Mouse (Mus musculus): ENCODE data around the gene Itga9. TPM values are rescaled to one million over a fixed set of nuclear protein-coding genes. Genes with fewer than 3 reads are reported as not detected.

The Itga9 gene
- polyA plus RNA-seq, 2 experiments = 1.4 to 2.8 TPM

DNA sequence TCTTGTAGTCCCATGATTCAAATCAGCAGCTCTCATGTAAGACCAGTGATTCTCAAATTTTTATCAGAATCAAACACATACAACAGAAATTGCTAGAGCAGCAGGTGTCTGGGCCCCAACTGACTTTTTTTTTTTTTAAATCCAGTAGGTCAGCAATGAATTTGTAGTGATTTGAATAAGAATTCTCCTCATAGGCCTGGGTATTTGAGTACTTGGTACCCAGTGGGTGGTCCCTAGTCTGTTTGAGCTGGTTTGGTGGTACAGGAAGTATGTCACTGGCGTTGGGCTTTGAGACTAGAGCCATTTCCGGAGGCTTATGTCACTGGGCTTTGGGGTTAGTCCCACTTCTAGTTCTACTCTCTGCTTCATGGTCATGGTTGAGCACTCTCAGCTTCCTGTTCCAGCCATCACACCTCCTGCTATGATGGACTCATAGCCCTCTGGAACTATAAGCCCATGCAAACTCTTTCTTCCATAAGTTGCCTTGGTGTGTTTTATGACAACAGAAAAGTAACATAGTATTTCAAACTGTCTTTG lies 116.4 kb downstream of the Itga9 start:
- Histone ChIP-seq H3K4me2 (ENCODE audit: low read depth) (no peak overlapping the region), H3K9ac (replicated peaks) (no peak overlapping the region), H3K4me3 (ENCODE audit: insufficient read depth in 1 of 2, low read depth in 2 of 2, low read length in 2 of 2) (no peak overlapping the region), H3K36me3 (replicated peaks; ENCODE audit: control insufficient read depth, insufficient read depth, low read depth) (no peaks in the 10 kb centered on the region), H3K27ac (no peak overlapping the region), H3K27me3 (ENCODE audit: control insufficient read depth, insufficient read depth, low read length) (no peaks in the 10 kb centered on the region), H3K9me3 (ENCODE audit: control insufficient read depth, low read length) (no peaks in the 10 kb centered on the region), H3K4me1 (replicated peaks; ENCODE audit: control insufficient read depth in 2 of 2, insufficient read depth in 2 of 2, low read length in 1 of 2) (no peaks in the 10 kb centered on the region)
- TF ChIP-seq CTCF (IDR thresholded peaks at IDR 0.05; ENCODE audit: low read depth) = no peak
- WGBS (ENCODE audit: insufficient replicate concordance) = 57% methylated on average over 2 of the region's 2 CpGs
- DNase-seq (ENCODE audit: low read depth in 3 of 3, low spot score in 3 of 3) (no peak), ATAC-seq (ENCODE audit: insufficient read depth) (no peak)

DNA sequence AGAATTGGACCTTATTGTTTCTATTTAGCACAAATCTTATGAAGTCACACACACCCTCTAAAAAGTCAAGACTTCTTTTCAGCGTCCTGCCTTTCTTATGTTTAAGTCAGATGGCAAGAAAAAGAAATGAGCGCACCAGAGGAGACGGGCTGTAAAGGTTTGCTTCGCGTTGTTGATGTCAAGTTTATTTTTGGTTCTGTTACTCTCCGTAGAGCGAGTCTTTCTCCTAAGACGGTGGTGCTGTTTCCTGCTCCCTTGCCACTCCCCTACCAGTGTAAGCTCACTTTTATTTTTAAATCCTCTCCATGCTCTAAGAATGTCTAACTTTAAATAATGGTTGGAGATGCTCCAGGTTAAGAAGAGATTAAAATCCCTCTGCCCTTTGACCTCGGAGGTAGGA lies 118.6 kb downstream of the Itga9 start:
- DNase-seq (ENCODE audit: low read depth in 3 of 3, low spot score in 3 of 3) = no peak
- no peaks in the 10 kb centered on the region for H3K9me3 ChIP-seq (ENCODE audit: control insufficient read depth, low read length)
- no peak for ATAC-seq (ENCODE audit: insufficient read depth)
- H3K9ac ChIP-seq (replicated peaks) = no peak overlapping the region
- no peak overlapping the region for H3K4me2 ChIP-seq (ENCODE audit: low read depth)
- no peaks in the 10 kb centered on the region for H3K4me1 ChIP-seq (replicated peaks; ENCODE audit: control insufficient read depth in 2 of 2, insufficient read depth in 2 of 2, low read length in 1 of 2)
- H3K27ac ChIP-seq = no peak overlapping the region
- H3K27me3 ChIP-seq (ENCODE audit: control insufficient read depth, insufficient read depth, low read length) = no peaks in the 10 kb centered on the region
- H3K36me3 ChIP-seq (replicated peaks; ENCODE audit: control insufficient read depth, insufficient read depth, low read depth) = no peaks in the 10 kb centered on the region
- TF ChIP-seq CTCF (IDR thresholded peaks at IDR 0.05; ENCODE audit: low read depth) = no peak
- TF ChIP-seq EP300 (IDR thresholded peaks at IDR 0.05; ENCODE audit: low read depth) = no peak
- H3K4me3 ChIP-seq (ENCODE audit: insufficient read depth in 1 of 2, low read depth in 2 of 2, low read length in 2 of 2) = no peak overlapping the region
- 47% methylated on average over 9 of the region's 9 CpGs for WGBS (ENCODE audit: insufficient replicate concordance)

DNA sequence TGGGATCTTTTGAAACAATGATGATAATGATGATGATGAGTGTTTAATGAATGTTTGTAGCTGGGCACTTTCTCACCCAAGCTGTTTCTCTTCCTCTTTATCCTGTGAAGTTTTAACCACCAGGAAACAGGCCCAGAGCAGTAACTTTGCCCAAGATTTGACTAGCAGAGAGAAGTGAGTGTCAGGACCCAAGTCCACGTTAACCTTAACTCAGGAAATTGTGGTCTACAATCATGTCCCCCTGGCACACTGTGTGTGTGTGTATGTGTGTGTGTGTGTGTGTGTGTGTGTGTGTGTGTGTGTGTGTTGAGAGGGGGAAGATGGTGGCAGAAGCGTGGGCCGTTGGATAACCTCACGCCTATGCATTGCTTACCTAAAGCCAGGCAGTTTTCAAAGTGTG lies 120.1 kb downstream of the Itga9 start:
- Histone ChIP-seq H3K4me2 (ENCODE audit: low read depth) (no peak overlapping the region), H3K9me3 (ENCODE audit: control insufficient read depth, low read length) (no peaks in the 10 kb centered on the region), H3K4me3 (ENCODE audit: insufficient read depth in 1 of 2, low read depth in 2 of 2, low read length in 2 of 2) (no peak overlapping the region), H3K27me3 (ENCODE audit: control insufficient read depth, insufficient read depth, low read length) (no peaks in the 10 kb centered on the region), H3K9ac (replicated peaks) (no peak overlapping the region), H3K27ac (no peak overlapping the region), H3K4me1 (replicated peaks; ENCODE audit: control insufficient read depth in 2 of 2, insufficient read depth in 2 of 2, low read length in 1 of 2) (no peaks in the 10 kb centered on the region), H3K36me3 (replicated peaks; ENCODE audit: control insufficient read depth, insufficient read depth, low read depth) (no peaks in the 10 kb centered on the region)
- DNase-seq (ENCODE audit: low read depth in 3 of 3, low spot score in 3 of 3) = no peak
- WGBS (ENCODE audit: insufficient replicate concordance) = 37% methylated on average over 4 of the region's 4 CpGs
- no peak for ATAC-seq (ENCODE audit: insufficient read depth)
- TF ChIP-seq CTCF (IDR thresholded peaks at IDR 0.05; ENCODE audit: low read depth) (no peak), EP300 (IDR thresholded peaks at IDR 0.05; ENCODE audit: low read depth) (no peak)

DNA sequence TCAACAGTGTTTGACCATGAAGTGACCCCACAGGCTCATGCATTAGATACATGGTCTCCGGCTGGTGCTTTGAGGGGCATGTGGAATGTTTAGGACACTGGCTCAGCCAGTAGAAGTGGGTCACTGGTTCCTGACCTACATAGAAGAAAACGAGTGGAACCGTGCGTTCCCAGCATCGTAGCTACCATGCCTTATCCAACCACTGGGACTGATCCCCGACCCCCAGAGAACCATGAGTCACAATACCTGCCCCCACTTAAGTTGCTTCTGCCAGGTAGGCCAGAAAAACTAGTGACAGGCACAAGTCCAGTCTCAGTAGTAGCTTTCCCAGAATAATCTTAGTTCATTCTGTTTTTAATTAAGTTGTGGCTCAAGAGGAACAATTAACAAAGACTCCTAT lies 121.8 kb downstream of the Itga9 start:
- H3K4me1 ChIP-seq (replicated peaks; ENCODE audit: control insufficient read depth in 2 of 2, insufficient read depth in 2 of 2, low read length in 1 of 2) = no peaks in the 10 kb centered on the region
- ATAC-seq (ENCODE audit: insufficient read depth) (no peak), DNase-seq (ENCODE audit: low read depth in 3 of 3, low spot score in 3 of 3) (no peak)
- H3K9me3 ChIP-seq (ENCODE audit: control insufficient read depth, low read length) = no peaks in the 10 kb centered on the region
- H3K27me3 ChIP-seq (ENCODE audit: control insufficient read depth, insufficient read depth, low read length) = no peaks in the 10 kb centered on the region
- 68% methylated on average over 6 of the region's 6 CpGs for WGBS (ENCODE audit: insufficient replicate concordance)
- no peak for TF ChIP-seq EP300 (IDR thresholded peaks at IDR 0.05; ENCODE audit: low read depth)
- H3K27ac ChIP-seq = no peak overlapping the region
- H3K36me3 ChIP-seq (replicated peaks; ENCODE audit: control insufficient read depth, insufficient read depth, low read depth) = no peaks in the 10 kb centered on the region
- H3K4me3 ChIP-seq (ENCODE audit: insufficient read depth in 1 of 2, low read depth in 2 of 2, low read length in 2 of 2) = no peak overlapping the region
- no peak overlapping the region for H3K9ac ChIP-seq (replicated peaks)
- H3K4me2 ChIP-seq (ENCODE audit: low read depth) = no peak overlapping the region

DNA sequence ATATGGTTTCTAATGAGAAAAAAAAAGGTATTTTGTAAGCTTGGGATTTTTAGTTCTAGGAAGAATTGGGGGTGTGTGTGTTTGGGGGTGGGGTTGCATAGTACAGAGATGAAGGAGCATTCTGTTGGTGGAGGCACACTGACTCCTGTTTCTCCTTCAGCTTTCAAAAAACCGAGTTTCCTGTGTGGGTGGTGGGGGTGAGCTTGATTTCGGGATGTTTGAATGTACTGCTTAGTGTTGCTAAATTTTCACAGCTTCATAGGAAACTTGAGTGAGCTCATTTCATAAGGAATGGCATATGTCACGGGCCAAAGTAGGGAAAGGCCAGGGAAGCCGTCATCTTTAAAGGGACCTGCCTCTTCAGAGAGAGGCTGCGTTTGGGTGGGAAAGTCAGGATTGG lies 122.5 kb downstream of the Itga9 start:
- DNase-seq (ENCODE audit: low read depth in 3 of 3, low spot score in 3 of 3) (no peak), ATAC-seq (ENCODE audit: insufficient read depth) (no peak)
- H3K4me3 ChIP-seq (ENCODE audit: insufficient read depth in 1 of 2, low read depth in 2 of 2, low read length in 2 of 2) = no peak overlapping the region
- H3K27ac ChIP-seq = no peak overlapping the region
- no peak overlapping the region for H3K9ac ChIP-seq (replicated peaks)
- TF ChIP-seq CTCF (IDR thresholded peaks at IDR 0.05; ENCODE audit: low read depth) = no peak
- no peak for TF ChIP-seq EP300 (IDR thresholded peaks at IDR 0.05; ENCODE audit: low read depth)
- no peaks in the 10 kb centered on the region for H3K4me1 ChIP-seq (replicated peaks; ENCODE audit: control insufficient read depth in 2 of 2, insufficient read depth in 2 of 2, low read length in 1 of 2)
- H3K9me3 ChIP-seq (ENCODE audit: control insufficient read depth, low read length) = no peaks in the 10 kb centered on the region
- 56% methylated on average over 5 of the region's 5 CpGs for WGBS (ENCODE audit: insufficient replicate concordance)
- no peaks in the 10 kb centered on the region for H3K36me3 ChIP-seq (replicated peaks; ENCODE audit: control insufficient read depth, insufficient read depth, low read depth)
- H3K27me3 ChIP-seq (ENCODE audit: control insufficient read depth, insufficient read depth, low read length) = no peaks in the 10 kb centered on the region
- H3K4me2 ChIP-seq (ENCODE audit: low read depth) = no peak overlapping the region

Data from liver, embryonic 14.5 days (tissue).